Comparison of ENCODE assay signal across 11 mouse cellular contexts in the genomic region with DNA sequence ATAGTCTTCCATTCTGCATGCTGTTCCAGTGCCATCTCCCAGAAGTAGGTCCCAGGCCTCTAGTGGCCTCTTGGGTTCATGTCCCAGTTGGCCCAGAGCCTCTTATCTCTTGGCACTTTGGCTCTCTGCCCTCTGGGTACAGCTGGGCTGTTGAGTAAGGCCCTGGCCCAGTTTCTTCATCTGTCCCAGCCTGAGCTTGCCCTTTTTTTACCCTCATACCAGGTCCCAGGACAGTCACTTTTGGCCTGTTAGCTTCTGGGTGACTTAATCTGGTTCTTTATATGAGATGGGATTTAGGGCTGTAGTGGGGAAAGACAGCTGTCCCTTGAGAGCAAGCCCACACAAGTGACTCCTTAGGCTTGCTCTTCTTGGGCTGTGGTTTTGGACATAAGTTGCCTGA. TPM values are rescaled to one million over a fixed set of nuclear protein-coding genes. Genes with fewer than 3 reads are reported as not detected.
A peak's percentile ranks its signal among the peaks of the same experiment; 100 is the strongest.
DNase-seq lines count a peak whose midpoint lies in the region; ATAC-seq lines count a peak whose summit lies in the region.
"Had no signal": no experiment of that assay in that cellular context is flagged by ENCODE, and none has a peak within 500 bp of the region (broad histone marks: within the 10 kb centered on the region; RNA-seq: fewer than 3 reads in every experiment).

No protein-coding gene starts in this region.

- no peak overlapping the region for H3K9ac ChIP-seq in hindbrain, embryonic 13.5 days
- H3K9ac ChIP-seq: embryonic facial prominence, embryonic 13.5 days had no signal

- ATAC-seq in hindbrain, embryonic 13.5 days (ENCODE audit: low FRiP score) = no peak

- H3K4me2 ChIP-seq in hindbrain, embryonic 13.5 days = no peak overlapping the region
- H3K4me2 ChIP-seq: embryonic facial prominence, embryonic 13.5 days had no signal

- intact Hi-C loops in heart, postnatal 36 days (cut with DNase I) = no loop called here

- DNase-seq in cerebellum, adult 18-20 months = peak; percentile 57 to 59
- no peak for DNase-seq in cerebellum, postnatal 4 days (ENCODE audit: low spot score in 2 of 2)
- DNase-seq in ovary, adult 18-20 months (ENCODE audit: low spot score) = peak; percentile 49
- no peak for DNase-seq in ovary, postnatal 14 days (ENCODE audit: low spot score)
- DNase-seq in heart, postnatal 36 days = peak; percentile 53 to 62
- DNase-seq in retina, postnatal 1 day = no peak
- DNase-seq in ovary, postnatal 36 days (ENCODE audit: low spot score) = no peak
- DNase-seq: kidney, adult 11 months; thymus, postnatal 14 days had no signal

- no peaks in the 10 kb centered on the region for H3K9me3 ChIP-seq in hindbrain, embryonic 13.5 days
- H3K9me3 ChIP-seq: embryonic facial prominence, embryonic 13.5 days had no signal

- H3K4me1 ChIP-seq in hindbrain, embryonic 13.5 days (replicated peaks) = no peaks in the 10 kb centered on the region
- H3K4me1 ChIP-seq: embryonic facial prominence, embryonic 13.5 days had no signal

- no peaks in the 10 kb centered on the region for H3K27me3 ChIP-seq in hindbrain, embryonic 13.5 days
- H3K27me3 ChIP-seq: embryonic facial prominence, embryonic 13.5 days had no signal

- peaks cover 81% of the 10 kb centered on the region for H3K36me3 ChIP-seq in hindbrain, embryonic 13.5 days

- no peak overlapping the region for H3K4me3 ChIP-seq in hindbrain, embryonic 13.5 days
- H3K4me3 ChIP-seq: embryonic facial prominence, embryonic 13.5 days had no signal

- no peak overlapping the region for H3K27ac ChIP-seq in hindbrain, embryonic 13.5 days
- H3K27ac ChIP-seq: embryonic facial prominence, embryonic 13.5 days had no signal

RNA-seq across cellular contexts. Expression of gene Ptpa, which starts 13.3 kb away (rescaled TPM):
- total RNA-seq in heart, postnatal 36 days (2021) = 10 to 100 TPM; 82.9 to 85.1 TPM
- 129 and 133 TPM in 2 replicates for polyA plus RNA-seq in hindbrain, embryonic 13.5 days (2015; fragmentation: Nextera tagmentation; extraction: Ambion mirVana)

RNA-seq across cellular contexts. Expression of gene Crat, which starts 13.5 kb away (rescaled TPM):
- 100 to 1,000 TPM; 496 to 534 TPM for total RNA-seq in heart, postnatal 36 days (2021)
- 22.1 and 24.0 TPM in 2 replicates for polyA plus RNA-seq in hindbrain, embryonic 13.5 days (2015; fragmentation: Nextera tagmentation; extraction: Ambion mirVana)

RNA-seq across cellular contexts. Expression of gene Dolpp1, which starts 37.1 kb away (rescaled TPM):
- total RNA-seq in heart, postnatal 36 days (2021) = 1 to 10 TPM; 7.6 to 8.8 TPM
- 51.2 and 53.9 TPM in 2 replicates for polyA plus RNA-seq in hindbrain, embryonic 13.5 days (2015; fragmentation: Nextera tagmentation; extraction: Ambion mirVana)

RNA-seq across cellular contexts. Expression of gene Ier5l, which starts 44.9 kb away (rescaled TPM):
- total RNA-seq in heart, postnatal 36 days (2021) = 1 to 10 TPM; 4.6 to 5.6 TPM
- 2.1 and 2.9 TPM in 2 replicates for polyA plus RNA-seq in hindbrain, embryonic 13.5 days (2015; fragmentation: Nextera tagmentation; extraction: Ambion mirVana)

Comparison
In these comparisons a context has a peak if more than half of its experiments do, and no peak if none do; other contexts are left out.
1. DNase-seq: peak in cerebellum, adult 18-20 months (2 of 2), ovary, adult 18-20 months (single experiment) and heart, postnatal 36 days (2 of 2); none in cerebellum, postnatal 4 days (0 of 2), ovary, postnatal 14 days (single experiment), retina, postnatal 1 day (single experiment) and ovary, postnatal 36 days (single experiment).